Mouse (Mus musculus): ENCODE data around the gene Gja5.

- TF ChIP-seq CTCF (conservative IDR thresholded peaks at IDR 0.05; ENCODE audit: low read length) (no peak), NANOG (IDR thresholded peaks at IDR 0.05; ENCODE audit: borderline replicate concordance, low read length) (no peak)
Measured at GRCm38 (mm10) chr3:96992526-96992925, 88.0 kb downstream of the Gja5 start.
